Mouse (Mus musculus) limb, embryonic 14.5 days (tissue): ENCODE measurements around the gene Tmem210. TPM values are rescaled to one million over a fixed set of nuclear protein-coding genes. Genes with fewer than 3 reads are reported as not detected.
"Not testable (repeated sequence)": the region's sequence is repeated elsewhere in the genome, so short reads cannot be mapped to it uniquely, and the experiment has no call there.

ENCODE experiments used
- ATAC-seq: fragments of 200-750 bp; cut with Nextera tagmentation; 2 replicates; pipeline ENCODE4 v1.8.0; 2017; ENCODE audit warnings: low read depth, moderate number of reproducible peaks, moderate TSS enrichment; ENCODE audit not compliant: low FRiP score
- DNase-seq: peaks from one replicate; pipeline ENCODE4 v3.0.0-alpha.2; 2015; ENCODE audit warnings: low spot score
- H3K27ac ChIP-seq: fragments of 300-500 bp; sonication (generic); replicated peaks from 2 replicates; pipeline ENCODE4 v1.5.1; 2014; ENCODE audit warnings: low read depth, mild to moderate bottlenecking, low read length, moderate library complexity, mixed read lengths
- H3K27me3 ChIP-seq: fragments of 300-500 bp; sonication (generic); 2 replicates; pipeline ENCODE4 v1.6.1; 2014; ENCODE audit warnings: low read length, mixed read lengths; ENCODE audit not compliant: control insufficient read depth, insufficient read depth
- H3K36me3 ChIP-seq: fragments of 300-500 bp; sonication (generic); 2 replicates; pipeline ENCODE4 v1.6.1; 2014; ENCODE audit warnings: mild to moderate bottlenecking, low read length, moderate library complexity, mixed read lengths; ENCODE audit not compliant: control insufficient read depth, insufficient read depth
- H3K4me1 ChIP-seq: fragments of 300-500 bp; sonication (generic); 2 replicates; pipeline ENCODE4 v1.6.1; 2014; ENCODE audit warnings: antibody characterized with exemption, low read length, mixed read lengths; ENCODE audit not compliant: control insufficient read depth, insufficient read depth
- H3K4me2 ChIP-seq: fragments of 300-500 bp; sonication (generic); replicated peaks from 2 replicates; pipeline ENCODE4 v1.6.1; 2014; ENCODE audit warnings: low read depth, mild to moderate bottlenecking, low read length, moderate library complexity; ENCODE audit not compliant: severe bottlenecking
- H3K4me3 ChIP-seq: fragments of 300-500 bp; sonication (generic); replicated peaks from 2 replicates; pipeline ENCODE4 v1.5.1; 2014; ENCODE audit warnings: low read length
- H3K9ac ChIP-seq: fragments of 300-500 bp; sonication (generic); 2 replicates; pipeline ENCODE4 v1.6.1; 2014; ENCODE audit warnings: mild to moderate bottlenecking, low read depth, low read length, moderate library complexity; ENCODE audit not compliant: severe bottlenecking
- H3K9me3 ChIP-seq: fragments of 300-500 bp; sonication (generic); 2 replicates; pipeline ENCODE4 v1.6.1; 2016; ENCODE audit warnings: low read length; ENCODE audit not compliant: control insufficient read depth
- POLR2A ChIP-seq: fragments of 200-500 bp; IDR thresholded peaks from 2 replicates; pipeline ENCODE4 v1.8.0; 2012; ENCODE audit warnings: inconsistent platforms, mild to moderate bottlenecking, moderate library complexity, borderline replicate concordance; ENCODE audit not compliant: insufficient read depth, insufficient read length; ENCODE audit errors: extremely low read depth
- WGBS: fragments of 180-500 bp; shearing (Covaris S2); extraction: QIAGEN DNeasy Blood & Tissue Kit; methylation state at CpG from one replicate; pipeline ENCODE4 v1.1.7; 2014; 5-methylcytosine and 5-hydroxymethylcytosine counted together
- polyA plus RNA-seq, 2 experiments: library from polyadenylated mRNA; depleted of rRNA in 1 of 2; stranded (reverse) in 1 of 2; unstranded in 1 of 2; fragments of >200 nt; fragmentation: Nextera tagmentation in 1 of 2; extraction: Ambion mirVana in 1 of 2; gene quantifications; 2 replicates each; pipeline versions ENCODE4 v1.2.1 to v1.2.3; 2012 to 2014

Tmem210 gene
- polyA plus RNA-seq, 2 experiments, result not detected

DNA sequence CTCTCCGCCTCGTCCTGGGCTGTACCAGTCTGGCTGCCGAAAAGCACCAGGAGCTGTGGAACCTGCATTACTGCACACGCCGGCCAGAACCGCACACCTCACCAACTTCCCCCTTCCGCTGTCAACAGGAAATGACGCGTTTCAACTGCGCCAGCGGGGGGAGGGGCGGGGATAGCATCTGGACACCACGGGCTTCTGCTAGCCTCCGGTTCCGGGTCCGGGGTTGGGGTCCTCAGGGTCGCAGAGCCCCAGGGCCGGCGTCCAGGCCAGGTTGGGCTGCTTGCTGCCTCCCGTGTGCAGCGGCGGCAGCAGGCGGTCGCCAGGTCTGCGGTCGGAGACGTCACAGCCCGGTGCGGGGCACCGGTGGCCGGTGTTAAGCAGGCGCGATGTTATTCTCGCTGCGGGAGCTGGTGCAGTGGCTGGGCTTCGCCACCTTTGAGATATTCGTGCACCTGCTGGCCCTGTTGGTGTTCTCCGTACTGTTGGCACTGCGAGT is 32.6 kb upstream of the Tmem210 start, which contains the start of gene Tmem203:
Gene Tmem203 (plus strand): TSS at position 156 of the 496 bp plus-strand sequence.
- H3K4me2 ChIP-seq, result peak within 1 kb of the TSS; percentile 95
- H3K36me3 ChIP-seq, result peaks cover 18% of the 10 kb centered on the region
- 0 out of 2 replicates have a peak, but pooled peaks have one; percentile 41 for TF ChIP-seq POLR2A
- peak within 1 kb of the TSS; percentile 72 for H3K27ac ChIP-seq
- DNase-seq, result peak; percentile 90
- ATAC-seq, result peak; percentile 93
- H3K4me3 ChIP-seq, result peak within 1 kb of the TSS; percentile 99
- no peaks in the 10 kb centered on the region for H3K27me3 ChIP-seq
- H3K4me1 ChIP-seq, result peaks cover 10% of the 10 kb centered on the region
- peak within 1 kb of the TSS; percentile 80 for H3K9ac ChIP-seq
- H3K9me3 ChIP-seq, result no peaks in the 10 kb centered on the region
- under 1% methylated on average over 32 of the region's 39 CpGs for WGBS

- H3K27me3 ChIP-seq, DNase-seq, H3K36me3 ChIP-seq, H3K9me3 ChIP-seq, ATAC-seq, H3K27ac ChIP-seq: not testable (repeated sequence)
- 60% methylated on average over 12 of the region's 12 CpGs for WGBS
- peak overlapping the region; percentile 95 for H3K4me2 ChIP-seq
- peak overlapping the region; percentile 99; the same call in 1 of the 2 replicates for H3K4me3 ChIP-seq
- H3K9ac ChIP-seq, result peak overlapping the region; percentile 80; the same call in 1 of the 2 replicates
- peaks cover 10% of the 10 kb centered on the region for H3K4me1 ChIP-seq
Observed at GRCm38 (mm10) chr2:25256443-25257109, 31.4 kb upstream of the Tmem210 start.

- not testable (repeated sequence) for H3K9me3 ChIP-seq, DNase-seq, H3K4me2 ChIP-seq, H3K9ac ChIP-seq, H3K27me3 ChIP-seq, H3K27ac ChIP-seq, H3K36me3 ChIP-seq, H3K4me3 ChIP-seq, ATAC-seq
- peaks cover 10% of the 10 kb centered on the region for H3K4me1 ChIP-seq
- 86% methylated on average over 5 of the region's 5 CpGs for WGBS
Observed at GRCm38 (mm10) chr2:25257250-25257649, 30.7 kb upstream of the Tmem210 start.

- Histone ChIP-seq H3K9me3 (no peaks in the 10 kb centered on the region), H3K9ac (no peak overlapping the region), H3K4me2 (no peak overlapping the region), H3K4me3 (no peak overlapping the region), H3K4me1 (peaks cover 19% of the 10 kb centered on the region), H3K36me3 (no peaks in the 10 kb centered on the region), H3K27ac (no peak overlapping the region), H3K27me3 (peaks cover 10% of the 10 kb centered on the region; the same call in 1 of the 2 replicates)
- ATAC-seq, result no peak
- 64% methylated on average over 2 of the region's 2 CpGs for WGBS
- no peak for DNase-seq
- TF ChIP-seq POLR2A, result no peak
Observed at GRCm38 (mm10) chr2:25258887-25259286, 29.1 kb upstream of the Tmem210 start.

GRCm38 (mm10) chr2:25261870-25262269 is 26.1 kb upstream of the Tmem210 start:
- H3K9ac ChIP-seq, result 0 out of 2 replicates have a peak overlapping the region, but pooled peaks have one; percentile 18
- TF ChIP-seq POLR2A, result no peak
- H3K4me1 ChIP-seq, result peaks cover 11% of the 10 kb centered on the region
- peak overlapping the region; percentile 77 for H3K4me3 ChIP-seq
- H3K27ac ChIP-seq, result no peak overlapping the region
- H3K36me3 ChIP-seq, result no peaks in the 10 kb centered on the region
- peak overlapping the region; percentile 99 for H3K4me2 ChIP-seq
- H3K9me3 ChIP-seq, result no peaks in the 10 kb centered on the region
- H3K27me3 ChIP-seq, result peaks cover 13% of the 10 kb centered on the region; the same call in 1 of the 2 replicates
- WGBS, result 49% methylated on average over 11 of the region's 12 CpGs
- ATAC-seq (peak; percentile 7), DNase-seq (no peak)
